Mouse (Mus musculus) ES-Bruce4 (cell line): ENCODE results near the gene Amotl2. TPM values are rescaled to one million over a fixed set of nuclear protein-coding genes. Genes with fewer than 3 reads are reported as not detected.

Experiments
- H3K27ac ChIP-seq: 2 replicates; pipeline ENCODE4 v1.5.1; 2012; ENCODE audit warnings: low read length, inconsistent platforms; ENCODE audit not compliant: insufficient read depth
- H3K27me3 ChIP-seq: 2 replicates; pipeline ENCODE4 v1.6.1; 2012; ENCODE audit warnings: mild to moderate bottlenecking, low read length, inconsistent platforms; ENCODE audit not compliant: control insufficient read depth, poor library complexity, insufficient read depth, severe bottlenecking
- H3K36me3 ChIP-seq: 2 replicates; pipeline ENCODE4 v1.6.1; 2012; ENCODE audit warnings: inconsistent platforms, mild to moderate bottlenecking, low read length, moderate library complexity; ENCODE audit not compliant: control insufficient read depth, poor library complexity, insufficient read depth, severe bottlenecking
- H3K4me1 ChIP-seq: one replicate; pipeline ENCODE4 v1.8.1; 2011; ENCODE audit warnings: low read length; ENCODE audit not compliant: control insufficient read depth, insufficient read depth
- H3K4me3 ChIP-seq: 2 replicates; pipeline ENCODE4 v1.5.1; 2011; ENCODE audit warnings: low read depth, mild to moderate bottlenecking, low read length
- H3K9ac ChIP-seq: 2 replicates; pipeline ENCODE4 v1.6.1; 2012; ENCODE audit warnings: low read depth, mild to moderate bottlenecking, inconsistent platforms; ENCODE audit not compliant: poor library complexity, severe bottlenecking
- H3K9me3 ChIP-seq: replicated peaks from 2 replicates; pipeline ENCODE4 v1.6.1; 2012; ENCODE audit warnings: mild to moderate bottlenecking, low read length, inconsistent platforms; ENCODE audit not compliant: control insufficient read depth, poor library complexity, insufficient read depth, severe bottlenecking
- CTCF ChIP-seq: IDR thresholded peaks from one replicate; pipeline ENCODE4 v1.8.1; 2011; ENCODE audit warnings: low read depth, low read length
- EP300 ChIP-seq: IDR thresholded peaks from 2 replicates; pipeline ENCODE4 v1.6.1; 2011; ENCODE audit warnings: low read depth, low read length; ENCODE audit not compliant: insufficient read depth
- POLR2A ChIP-seq: IDR thresholded peaks from one replicate; pipeline ENCODE4 v1.8.1; 2011; ENCODE audit warnings: low read length; ENCODE audit not compliant: insufficient read depth
- polyA plus RNA-seq: library from polyadenylated mRNA; stranded (reverse); fragments of >200 nt; gene quantifications from 2 replicates; pipeline ENCODE4 v1.2.4, GENCODE M21; 2011; ENCODE audit warnings: low read depth; ENCODE audit not compliant: missing spikeins, insufficient read depth, insufficient read length

The Amotl2 gene
- polyA plus RNA-seq: 227 and 231 TPM in 2 replicates

GRCm38 (mm10) chr9:102716481-102717163 lies at the start of gene Amotl2:
Amotl2 (plus strand) TSS chr9:102716672.
- no peak for TF ChIP-seq CTCF
- TF ChIP-seq EP300: 0 out of 2 replicates have a peak, but pooled peaks have one; percentile 14

GRCm38 (mm10) chr9:102668115-102668514 lies 48.4 kb upstream of the Amotl2 start:
- no peaks in the 10 kb centered on the region for H3K36me3 ChIP-seq
- no peaks in the 10 kb centered on the region for H3K4me1 ChIP-seq
- no peaks in the 10 kb centered on the region for H3K27me3 ChIP-seq
- H3K4me3 ChIP-seq: no peak overlapping the region
- no peaks in the 10 kb centered on the region for H3K9me3 ChIP-seq
- H3K27ac ChIP-seq: no peak overlapping the region
- no peak overlapping the region for H3K9ac ChIP-seq
- peak; percentile 85 for TF ChIP-seq EP300
- TF ChIP-seq CTCF: no peak

More at GRCm38 (mm10) chr9:102716481-102717163, at the start of gene Amotl2:
- Histone ChIP-seq H3K4me1 (peaks cover 16% of the 10 kb centered on the region), H3K36me3 (peaks cover 15% of the 10 kb centered on the region), H3K9me3 (no peaks in the 10 kb centered on the region), H3K27ac (peak within 1 kb of the TSS; percentile 86), H3K9ac (peak within 1 kb of the TSS; percentile 74), H3K4me3 (peak within 1 kb of the TSS; percentile 84), H3K27me3 (no peaks in the 10 kb centered on the region)

GRCm38 (mm10) chr9:102668906-102669305 lies 47.6 kb upstream of the Amotl2 start:
- Histone ChIP-seq H3K27me3 (no peaks in the 10 kb centered on the region), H3K27ac (no peak overlapping the region), H3K4me3 (no peak overlapping the region)

GRCm38 (mm10) chr9:102673381-102673780 lies 43.1 kb upstream of the Amotl2 start:
- H3K9ac ChIP-seq: no peak overlapping the region
- H3K4me1 ChIP-seq: no peaks in the 10 kb centered on the region
- H3K27ac ChIP-seq: no peak overlapping the region
- H3K27me3 ChIP-seq: no peaks in the 10 kb centered on the region
- no peak overlapping the region for H3K4me3 ChIP-seq
- TF ChIP-seq CTCF (no peak), EP300 (no peak), POLR2A (no peak)
- no peaks in the 10 kb centered on the region for H3K9me3 ChIP-seq
- H3K36me3 ChIP-seq: no peaks in the 10 kb centered on the region

More at GRCm38 (mm10) chr9:102668906-102669305, 47.6 kb upstream of the Amotl2 start:
- no peaks in the 10 kb centered on the region for H3K4me1 ChIP-seq
- no peak for TF ChIP-seq EP300
- no peaks in the 10 kb centered on the region for H3K36me3 ChIP-seq
- H3K9me3 ChIP-seq: no peaks in the 10 kb centered on the region
- H3K9ac ChIP-seq: no peak overlapping the region

- Histone ChIP-seq H3K9me3 (no peaks in the 10 kb centered on the region), H3K27ac (no peak overlapping the region), H3K36me3 (no peaks in the 10 kb centered on the region), H3K9ac (no peak overlapping the region), H3K4me3 (no peak overlapping the region), H3K27me3 (no peaks in the 10 kb centered on the region), H3K4me1 (no peaks in the 10 kb centered on the region)
- TF ChIP-seq POLR2A (no peak), EP300 (no peak), CTCF (no peak)
Observed at GRCm38 (mm10) chr9:102675922-102676321, 40.5 kb upstream of the Amotl2 start.

- Histone ChIP-seq H3K36me3 (no peaks in the 10 kb centered on the region), H3K9ac (no peak overlapping the region), H3K4me3 (no peak overlapping the region), H3K27me3 (no peaks in the 10 kb centered on the region), H3K27ac (no peak overlapping the region), H3K9me3 (no peaks in the 10 kb centered on the region), H3K4me1 (no peaks in the 10 kb centered on the region)
- TF ChIP-seq CTCF (no peak), POLR2A (no peak), EP300 (no peak)
Observed at GRCm38 (mm10) chr9:102681470-102681869, 35.0 kb upstream of the Amotl2 start.
